Mouse (Mus musculus) retina, postnatal 7 days (tissue): ENCODE results near the gene Selenof.
A peak's percentile ranks its signal among the peaks of the same experiment; 100 is the strongest.

Experiments
- DNase-seq: peaks from one replicate; pipeline ENCODE4 v3.0.0-alpha.2; 2012; ENCODE audit warnings: low read depth, low spot score

The Selenof gene

GRCm38 (mm10) chr3:144642141-144642540 is 72.0 kb downstream of the Selenof start:
- DNase-seq = no peak

GRCm38 (mm10) chr3:144643301-144643871 is 73.3 kb downstream of the Selenof start:
- DNase-seq = peak; percentile 21

- no peak for DNase-seq
Measured at GRCm38 (mm10) chr3:144644202-144644601, 74.1 kb downstream of the Selenof start.
